In genomic region chr1:162477246-162478209, GRCm38 (mm10) we compare ENCODE assay signal across 8 mouse cellular contexts. TPM values are rescaled to one million over a fixed set of nuclear protein-coding genes. Genes with fewer than 3 reads are reported as not detected.
DNase-seq lines count a peak whose midpoint lies in the region; ATAC-seq lines count a peak whose summit lies in the region.

Gene Dnm3, minus strand, starts transcription at chr1:162478034.

- WGBS in intestine, embryonic 14.5 days, result under 1% methylated on average over 56 of the region's 56 CpGs

- H3K9ac ChIP-seq in intestine, embryonic 14.5 days (ENCODE audit: low read length), result peak within 1 kb of the TSS; percentile 38

- no peaks in the 10 kb centered on the region for H3K9me3 ChIP-seq in intestine, embryonic 14.5 days (ENCODE audit: control insufficient read depth, low read length)

- peak within 1 kb of the TSS; percentile 98 for H3K4me2 ChIP-seq in intestine, embryonic 14.5 days (ENCODE audit: low read length)

- intact Hi-C loops in gastrocnemius, postnatal 36 days (cut with DNase I), result no loop called here
- intact Hi-C loops in left cerebral cortex, postnatal 10 days (cut with DNase I), result loop anchor here (10.0 kb wide), 1 partner anchor 113 kb away; no protein-coding TSS in a partner anchor

- no peak within 1 kb of the TSS for H3K27ac ChIP-seq in intestine, embryonic 14.5 days (ENCODE audit: low read depth)

- ATAC-seq in intestine, embryonic 14.5 days (replicated peaks; ENCODE audit: low FRiP score, low TSS enrichment, low read depth), result peak; percentile 98
- peak; percentile 96 for ATAC-seq in megakaryocyte-erythroid progenitor cell, adult 5-6 weeks (replicated peaks; ENCODE audit: low FRiP score, low TSS enrichment, poor library complexity, severe bottlenecking)

- H3K27me3 ChIP-seq in intestine, embryonic 14.5 days (replicated peaks; ENCODE audit: control insufficient read depth, insufficient read depth, low read length), result peaks cover 25% of the 10 kb centered on the region

- no peaks in the 10 kb centered on the region for H3K4me1 ChIP-seq in intestine, embryonic 14.5 days (replicated peaks; ENCODE audit: control insufficient read depth, insufficient read depth, low read length)

- no peaks in the 10 kb centered on the region for H3K36me3 ChIP-seq in intestine, embryonic 14.5 days (ENCODE audit: control insufficient read depth, insufficient read depth, low read length)

- peak within 1 kb of the TSS; percentile 62 for H3K4me3 ChIP-seq in intestine, embryonic 14.5 days (ENCODE audit: low read depth, low read length)

- DNase-seq in adrenal gland, postnatal 10 days, result peak; percentile 92
- peak; percentile 85 for DNase-seq in embryo, embryonic 11.5 days (ENCODE audit: low read depth, low spot score)
- peak; percentile 78 to 79 for DNase-seq in gastrocnemius, postnatal 36 days
- DNase-seq in intestine, embryonic 14.5 days (ENCODE audit: low spot score), result peak; percentile 90
- DNase-seq in left cerebral cortex, postnatal 10 days (ENCODE audit: extremely low spot score in 1 of 2, low spot score in 2 of 2), result peak; percentile 87 to 94
- peak; percentile 90 to 93 for DNase-seq in right cerebral cortex, postnatal 36 days (ENCODE audit: low spot score in 2 of 2)
- DNase-seq in adipocyte (ENCODE audit: low spot score), result no peak

RNA-seq across cellular contexts. Expression of gene Dnm3, which starts in this region (rescaled TPM):
- 10 to 100 TPM in 1 of 2 experiments, 1 to 10 TPM in 1; 7.5 to 10.3 TPM for total RNA-seq in adrenal gland, postnatal 10 days (2021)
- 1 to 10 TPM; 5.3 to 8.6 TPM for total RNA-seq in gastrocnemius, postnatal 36 days (2021)
- polyA plus RNA-seq in intestine, embryonic 14.5 days (2014; fragmentation: Nextera tagmentation; extraction: Ambion mirVana), result 6.9 and 7.9 TPM in 2 replicates
- total RNA-seq in left cerebral cortex, postnatal 10 days (2021), result 10 to 100 TPM; 74.5 to 81.2 TPM
- total RNA-seq in megakaryocyte-erythroid progenitor cell, adult 5-6 weeks (2014; fragmentation: Nextera tagmentation), result 0.37 TPM in 1 of 2 replicates, not detected in the other
- total RNA-seq in megakaryocyte-erythroid progenitor cell, adult 5-6 weeks (2017), result not detected in 2 replicates

Comparison
In these comparisons a context has a peak if more than half of its experiments do, and no peak if none do; other contexts are left out.
1. RNA of gene Dnm3 (total RNA-seq): 74.5 to 81.2 TPM in left cerebral cortex, postnatal 10 days; 7.5 to 10.3 TPM in adrenal gland, postnatal 10 days, 5.3 to 8.6 TPM in gastrocnemius, postnatal 36 days and 0.37 TPM in megakaryocyte-erythroid progenitor cell, adult 5-6 weeks; every median in the first group is over 4 times any median in the second.
2. Peak in ATAC-seq in megakaryocyte-erythroid progenitor cell, adult 5-6 weeks; RNA of the gene not detected or under 1 TPM.